Mouse (Mus musculus) kidney, adult 2 months (tissue): ENCODE results near the gene Ripply3.

ENCODE experiments used
- CTCF ChIP-seq: fragments of 200-500 bp; conservative IDR thresholded peaks from 2 replicates; pipeline ENCODE4 v1.5.1; 2011; ENCODE audit warnings: low read depth, mild to moderate bottlenecking, control low read depth, low read length, moderate library complexity, mixed read lengths; ENCODE audit not compliant: insufficient read depth, insufficient read length
- POLR2A ChIP-seq: fragments of 200-500 bp; IDR thresholded peaks from one replicate; pipeline ENCODE4 v1.6.1; 2011; ENCODE audit warnings: low read depth, low read length, control low read depth

DNA sequence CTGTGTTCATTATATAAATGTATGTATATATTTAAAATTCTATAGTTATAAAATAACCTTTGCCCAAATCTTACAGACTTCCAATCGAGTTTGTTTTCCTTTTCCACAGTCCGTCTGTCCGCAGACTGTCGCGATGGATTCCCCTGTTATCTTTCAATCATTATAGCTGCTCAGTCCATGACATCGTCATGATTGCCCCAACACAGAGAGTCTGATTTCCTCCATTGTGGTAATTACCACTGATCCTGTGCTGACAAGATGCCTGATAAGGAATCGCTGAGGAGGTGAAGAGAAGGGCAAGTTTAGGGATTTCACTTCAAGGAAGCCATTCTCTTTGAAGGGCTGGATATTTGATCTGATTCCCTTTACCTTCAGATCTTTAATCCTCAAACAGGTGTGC lies 27.8 kb downstream of the Ripply3 start:
- TF ChIP-seq CTCF, result no peak
- TF ChIP-seq POLR2A, result no peak
